Mouse (Mus musculus): ENCODE measurements at regions not wholly inside any gene's neighbourhood (a gene's known extent, or its start where the extent isn't known, plus 50 kb on each side); places are given as distances from the start of the nearest gene placed in this dataset.
"Not testable (repeated sequence)": the region's sequence is repeated elsewhere in the genome, so short reads cannot be mapped to it uniquely, and the experiment has no call there.

GRCm38 (mm10) chr17:17293932-17294534 lies 80.1 kb upstream of the Riok2 start:
- DNase-seq (ENCODE audit: low read depth), result peak; percentile 80

GRCm38 (mm10) chr17:17295037-17295436 lies 79.1 kb upstream of the Riok2 start:
- DNase-seq (ENCODE audit: low read depth), result not testable (repeated sequence)

GRCm38 (mm10) chr17:17303496-17303895 lies 70.6 kb upstream of the Riok2 start:
- DNase-seq (ENCODE audit: low read depth), result not testable (repeated sequence)
